Mouse (Mus musculus): ENCODE results near the gene Prss57.
"Not testable (repeated sequence)": the region's sequence is repeated elsewhere in the genome, so short reads cannot be mapped to it uniquely, and the experiment has no call there.

The Prss57 gene

GRCm38 (mm10) chr10:79781956-79782355 lies 8.8 kb downstream of the Prss57 start:
- DNase-seq (ENCODE audit: low spot score in 2 of 2): no peak

DNA sequence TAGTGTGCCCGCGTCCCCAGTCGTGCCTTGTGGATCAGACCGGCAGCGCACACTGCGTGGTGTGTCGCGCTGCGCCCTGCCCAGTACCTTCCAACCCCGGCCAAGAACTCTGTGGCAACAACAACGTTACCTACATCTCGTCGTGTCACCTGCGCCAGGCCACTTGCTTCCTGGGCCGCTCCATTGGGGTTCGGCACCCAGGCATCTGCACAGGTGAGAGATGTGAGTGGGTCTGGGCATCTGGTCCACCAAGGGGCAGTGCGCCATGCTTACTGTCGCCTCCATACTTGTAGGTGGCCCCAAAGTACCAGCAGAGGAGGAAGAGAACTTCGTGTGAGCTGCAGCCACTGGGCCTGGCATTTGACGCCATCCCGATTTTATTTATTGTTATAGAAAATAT lies 9.6 kb downstream of the Prss57 start:
- no peak for DNase-seq (ENCODE audit: low spot score in 2 of 2)

DNA sequence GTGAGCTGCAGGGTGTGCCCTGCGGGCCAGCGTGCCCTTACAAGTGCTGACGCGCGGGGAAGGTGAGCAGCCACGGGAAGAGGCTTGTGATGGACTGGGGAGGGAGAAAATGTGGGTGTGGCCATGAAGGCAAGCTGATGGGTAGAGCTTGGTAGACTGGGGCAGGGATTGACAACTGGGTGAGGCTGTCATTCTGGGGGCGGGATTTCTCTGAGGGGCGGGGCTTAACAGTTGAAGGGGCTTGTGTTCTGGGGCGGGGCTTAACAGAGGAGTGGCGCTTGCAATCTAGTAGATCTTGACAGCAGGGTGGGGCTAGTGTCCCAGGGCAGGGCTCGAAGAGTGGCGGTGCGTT lies 10.1 kb downstream of the Prss57 start:
- peak; percentile 79 to 82 for DNase-seq (ENCODE audit: low spot score in 2 of 2)

DNA sequence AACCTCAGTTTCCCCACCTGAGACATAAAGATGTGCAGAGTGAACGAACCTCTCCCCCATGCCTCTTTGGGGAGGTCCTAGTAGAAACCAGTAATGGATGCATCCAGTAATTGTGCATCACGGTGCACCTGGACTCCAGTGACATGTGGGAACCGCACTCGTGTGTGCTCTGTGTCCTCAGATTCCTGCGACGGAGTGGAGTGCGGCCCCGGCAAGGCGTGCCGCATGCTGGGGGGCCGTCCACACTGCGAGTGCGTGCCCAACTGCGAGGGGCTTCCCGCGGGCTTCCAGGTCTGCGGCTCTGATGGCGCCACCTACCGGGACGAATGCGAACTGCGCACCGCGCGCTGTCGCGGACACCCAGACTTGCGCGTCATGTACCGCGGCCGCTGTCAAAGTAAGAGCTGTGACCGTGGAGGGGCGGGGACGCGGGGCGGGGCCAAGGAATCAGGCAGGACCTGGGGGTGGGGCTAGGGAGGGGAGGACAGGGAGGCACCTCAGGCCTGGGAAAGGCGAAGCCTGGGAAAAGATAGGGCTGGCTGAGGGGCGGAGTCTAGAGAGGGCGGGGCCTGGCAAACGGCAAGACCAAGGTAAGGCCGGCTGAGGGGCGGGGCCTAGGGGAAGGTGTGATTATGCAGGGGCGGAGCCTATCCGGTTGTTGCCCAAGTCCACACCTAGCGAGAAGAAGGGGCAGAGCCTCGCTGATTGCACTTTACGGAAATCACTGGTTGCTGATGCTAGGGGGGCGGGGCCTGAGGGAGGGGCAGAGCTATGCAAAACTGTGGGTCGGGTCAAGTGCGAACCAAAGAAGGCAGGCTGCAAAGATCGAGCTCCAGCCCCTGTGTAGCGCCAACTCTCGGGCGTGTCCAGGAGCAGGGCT lies 10.7 kb downstream of the Prss57 start:
- peak; percentile 97 for DNase-seq (ENCODE audit: low spot score in 2 of 2)

DNA sequence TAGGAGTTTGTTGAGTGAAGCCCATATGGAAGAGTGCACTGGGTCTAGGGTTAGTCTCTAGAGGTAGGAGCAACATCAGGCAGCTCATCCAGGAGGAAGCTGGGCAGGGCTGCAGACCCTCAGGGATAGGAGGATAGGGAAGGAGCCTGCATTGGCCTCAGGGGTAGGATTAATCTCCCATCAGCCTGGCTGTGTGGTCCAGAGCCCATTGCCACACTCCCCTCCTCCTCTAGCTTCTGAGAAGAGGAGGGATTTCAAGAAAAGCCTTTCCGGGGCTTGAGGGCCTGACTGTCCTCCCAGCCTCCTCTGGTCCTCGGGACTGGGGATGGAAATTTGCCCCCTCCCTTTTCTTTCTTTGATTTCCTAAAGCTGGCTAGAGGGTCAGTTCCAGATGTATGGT lies 11.6 kb downstream of the Prss57 start:
- DNase-seq (ENCODE audit: low spot score in 2 of 2): no peak

- no peak for DNase-seq (ENCODE audit: low spot score in 2 of 2)
These were observed 12.8 kb downstream of the Prss57 start for GRCm38 (mm10) chr10:79778006-79778405.

- DNase-seq (ENCODE audit: low spot score in 2 of 2): no peak
These were observed 13.6 kb downstream of the Prss57 start, which contains the start of gene Fstl3 for GRCm38 (mm10) chr10:79777103-79777531. Gene Fstl3, plus strand, starts transcription at chr10:79777272.

DNA sequence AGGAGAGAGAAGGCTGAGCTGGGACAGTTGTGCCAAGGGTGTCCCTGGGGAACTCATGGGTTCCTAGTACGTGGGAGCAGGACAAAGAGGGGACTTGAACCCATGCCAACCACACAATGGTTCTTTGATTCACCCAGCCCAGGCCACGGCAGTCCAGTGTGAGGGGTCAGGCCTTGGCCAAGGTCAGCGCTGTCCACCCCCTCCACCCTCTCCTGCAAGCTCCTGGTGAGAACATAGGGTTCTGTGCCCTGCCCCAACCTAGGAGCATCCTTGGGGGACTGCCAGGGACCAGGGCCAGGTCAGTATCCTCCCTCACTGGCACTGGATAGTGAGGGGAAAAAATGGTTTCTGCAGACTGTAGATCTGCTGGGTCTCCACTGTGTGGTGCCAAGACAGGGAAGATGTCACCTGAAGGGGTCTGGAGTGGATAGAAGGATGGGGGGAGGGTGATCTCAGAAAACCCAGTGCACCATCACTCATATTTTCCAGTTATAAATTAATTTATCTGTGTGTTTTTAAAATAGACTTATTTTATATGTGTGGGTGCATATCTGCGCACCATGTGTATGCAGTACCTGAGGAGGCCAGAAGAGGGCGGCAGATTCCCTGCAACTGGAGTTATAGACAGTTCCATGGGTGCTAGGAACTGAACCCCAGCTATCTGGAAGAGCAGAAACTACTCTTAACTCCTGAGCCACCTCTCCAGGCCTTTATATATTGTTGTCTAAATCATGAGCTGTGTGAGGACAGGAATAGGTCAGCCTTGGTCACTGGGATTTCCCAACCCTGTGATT lies 16.1 kb downstream of the Prss57 start:
- no peak for DNase-seq (ENCODE audit: low spot score in 2 of 2)

GRCm38 (mm10) chr10:79773208-79773607 lies 17.6 kb downstream of the Prss57 start:
- no peak for DNase-seq (ENCODE audit: low spot score in 2 of 2)

DNA sequence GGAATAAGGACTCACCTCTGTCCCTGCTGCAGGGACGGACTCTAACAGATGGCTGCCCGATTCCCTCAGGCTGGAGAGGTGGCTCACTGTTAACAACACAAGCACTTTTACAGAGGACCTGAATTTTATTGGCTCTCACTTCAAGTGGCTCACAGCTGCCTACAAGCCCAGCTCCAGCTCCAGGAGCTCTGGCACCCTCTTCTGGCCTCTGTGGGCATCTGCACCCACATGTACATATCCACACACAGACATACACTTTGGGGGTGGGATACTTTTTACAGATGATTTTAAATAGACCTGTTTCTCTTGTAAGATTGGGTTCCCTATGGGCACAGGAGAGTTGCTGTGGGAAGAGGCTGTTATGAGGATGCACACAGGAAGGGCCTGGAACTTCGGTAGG lies 18.4 kb downstream of the Prss57 start:
- no peak for DNase-seq (ENCODE audit: low spot score in 2 of 2)

GRCm38 (mm10) chr10:79769329-79769728 lies 21.4 kb downstream of the Prss57 start:
- no peak for DNase-seq (ENCODE audit: low spot score in 2 of 2)

- peak; percentile 62 to 68 for DNase-seq (ENCODE audit: low spot score in 2 of 2)
These were observed 22.4 kb downstream of the Prss57 start for GRCm38 (mm10) chr10:79768400-79768799.

GRCm38 (mm10) chr10:79767372-79768244 lies 23.2 kb downstream of the Prss57 start:
- DNase-seq (ENCODE audit: low spot score in 2 of 2): peak; percentile 62 to 73

- peak; percentile 100 for DNase-seq (ENCODE audit: low spot score in 2 of 2)
These were observed 24.0 kb downstream of the Prss57 start, which contains the start of gene Rnf126 for GRCm38 (mm10) chr10:79766508-79767325. Gene Rnf126, minus strand, starts transcription at chr10:79766952.

GRCm38 (mm10) chr10:79766001-79766507 lies 24.7 kb downstream of the Prss57 start:
- no peak for DNase-seq (ENCODE audit: low spot score in 2 of 2)

- DNase-seq (ENCODE audit: low spot score in 2 of 2): no peak
These were observed 25.5 kb downstream of the Prss57 start for GRCm38 (mm10) chr10:79765228-79765745.

- no peak for DNase-seq (ENCODE audit: low spot score in 2 of 2)
These were observed 26.5 kb downstream of the Prss57 start for GRCm38 (mm10) chr10:79764234-79764633.

GRCm38 (mm10) chr10:79762875-79763274 lies 27.9 kb downstream of the Prss57 start:
- no peak for DNase-seq (ENCODE audit: low spot score in 2 of 2)

DNA sequence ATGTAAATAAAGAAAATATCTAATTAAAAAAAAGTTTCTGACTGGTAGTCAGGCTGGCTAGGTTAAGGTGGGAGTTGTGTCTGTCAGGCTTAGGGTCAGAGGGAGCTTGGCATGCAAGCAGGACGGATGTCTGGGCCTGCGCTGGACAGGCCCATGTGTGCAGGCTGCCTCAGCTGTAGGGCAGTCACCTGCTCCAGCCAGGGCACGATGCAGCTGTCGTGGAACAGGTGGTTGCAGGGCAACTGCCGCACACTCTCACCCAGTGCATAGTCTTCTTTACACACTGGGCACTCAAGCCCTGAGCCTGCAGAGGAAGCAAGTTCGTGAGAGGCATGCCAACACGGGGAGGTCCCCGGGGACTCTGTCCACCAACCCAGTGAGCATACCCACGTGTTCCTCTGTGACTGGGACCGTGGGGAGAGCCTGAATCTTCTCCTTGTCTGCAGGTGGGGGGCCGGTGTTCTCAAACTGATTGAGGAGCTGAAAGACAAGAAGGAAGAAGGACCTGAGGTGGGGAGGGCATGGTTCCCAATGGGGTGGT lies 30.1 kb downstream of the Prss57 start:
- no peak for DNase-seq (ENCODE audit: low spot score in 2 of 2)

DNA sequence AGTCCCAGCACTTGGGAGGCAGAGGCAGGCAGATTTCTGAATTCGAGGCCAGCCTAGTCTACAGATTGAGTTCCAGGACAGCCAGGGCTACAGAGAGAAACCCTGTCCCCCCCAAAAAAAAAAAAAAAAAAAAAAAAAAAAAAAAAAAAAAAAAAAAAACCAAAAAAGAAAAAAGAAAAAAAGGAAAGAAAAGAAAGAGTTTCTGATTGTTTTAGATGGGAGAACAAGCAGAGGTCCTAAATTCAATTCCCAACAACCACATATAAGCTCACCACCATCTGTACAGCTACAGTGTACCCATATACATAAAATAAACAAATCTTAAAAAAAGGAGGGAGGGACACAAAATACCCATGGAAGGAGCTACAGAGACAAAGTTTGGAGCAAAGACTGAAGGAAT lies 31.1 kb downstream of the Prss57 start:
- DNase-seq (ENCODE audit: low spot score in 2 of 2): not testable (repeated sequence)

Data from spleen, postnatal 36 days (tissue).